Mouse (Mus musculus) hindbrain, postnatal 0 days (tissue): Measurements from ENCODE around the gene Cd5. TPM values are rescaled to one million over a fixed set of nuclear protein-coding genes. Genes with fewer than 3 reads are reported as not detected.
A peak's percentile ranks its signal among the peaks of the same experiment; 100 is the strongest.

Experiments used
- ATAC-seq: fragments of 200-750 bp; cut with Nextera tagmentation; 2 replicates; pipeline ENCODE4 v1.8.0; 2017; ENCODE audit warnings: mild to moderate bottlenecking, moderate TSS enrichment, moderate library complexity
- DNase-seq: peaks from one replicate; pipeline ENCODE4 v3.0.0-alpha.2; 2015; ENCODE audit warnings: low spot score
- H3K27ac ChIP-seq: fragments of 300-500 bp; sonication (generic); 2 replicates; pipeline ENCODE4 v1.5.1; 2014; ENCODE audit warnings: mild to moderate bottlenecking
- H3K27me3 ChIP-seq: fragments of 300-500 bp; sonication (generic); 2 replicates; pipeline ENCODE4 v1.6.1; 2014; ENCODE audit warnings: low read length, mixed read lengths; ENCODE audit not compliant: insufficient read depth
- H3K36me3 ChIP-seq: fragments of 300-500 bp; sonication (generic); 2 replicates; pipeline ENCODE4 v1.6.1; 2014; ENCODE audit warnings: low read length, mixed read lengths; ENCODE audit not compliant: insufficient read depth
- H3K4me1 ChIP-seq: fragments of 300-500 bp; sonication (generic); 2 replicates; pipeline ENCODE4 v1.6.1; 2014; ENCODE audit warnings: antibody characterized with exemption, low read length, mixed read lengths; ENCODE audit not compliant: insufficient read depth
- H3K4me2 ChIP-seq: fragments of 300-500 bp; sonication (generic); 2 replicates; pipeline ENCODE4 v1.6.1; 2014; ENCODE audit warnings: low read depth, mild to moderate bottlenecking, low read length, moderate library complexity, mixed read lengths
- H3K4me3 ChIP-seq: fragments of 300-500 bp; sonication (generic); 2 replicates; pipeline ENCODE4 v1.5.1; 2014; ENCODE audit warnings: low read length
- H3K9ac ChIP-seq: fragments of 300-500 bp; sonication (generic); replicated peaks from 2 replicates; pipeline ENCODE4 v1.6.1; 2014; ENCODE audit warnings: mild to moderate bottlenecking, low read length, moderate library complexity, mixed read lengths
- H3K9me3 ChIP-seq: fragments of 300-500 bp; sonication (generic); 2 replicates; pipeline ENCODE4 v1.6.1; 2016; ENCODE audit warnings: low read length, mixed read lengths
- CTCF ChIP-seq: IDR thresholded peaks from 2 replicates; pipeline ENCODE4 v1.5.1; 2016; ENCODE audit warnings: antibody characterized with exemption, control low read depth, low read depth
- WGBS: fragments of 180-500 bp; shearing (Covaris S2); extraction: QIAGEN DNeasy Blood & Tissue Kit; methylation state at CpG from one replicate; pipeline ENCODE4 v1.1.7; 2014; 5-methylcytosine and 5-hydroxymethylcytosine counted together
- polyA plus RNA-seq: library from polyadenylated mRNA; unstranded; fragments of >200 nt; fragmentation: Nextera tagmentation; extraction: Ambion mirVana; gene quantifications from 2 replicates; pipeline ENCODE4 v1.2.1, GENCODE M21; 2015
- total RNA-seq: library from RNA; depleted of rRNA; stranded (reverse); fragments of >200 nt; gene quantifications from 2 replicates; pipeline ENCODE4 v1.2.3, GENCODE M21; 2014

Gene Cd5
- total and polyA plus RNA-seq, 2 experiments from 2014 or later: 0.26 to 0.68 TPM

DNA sequence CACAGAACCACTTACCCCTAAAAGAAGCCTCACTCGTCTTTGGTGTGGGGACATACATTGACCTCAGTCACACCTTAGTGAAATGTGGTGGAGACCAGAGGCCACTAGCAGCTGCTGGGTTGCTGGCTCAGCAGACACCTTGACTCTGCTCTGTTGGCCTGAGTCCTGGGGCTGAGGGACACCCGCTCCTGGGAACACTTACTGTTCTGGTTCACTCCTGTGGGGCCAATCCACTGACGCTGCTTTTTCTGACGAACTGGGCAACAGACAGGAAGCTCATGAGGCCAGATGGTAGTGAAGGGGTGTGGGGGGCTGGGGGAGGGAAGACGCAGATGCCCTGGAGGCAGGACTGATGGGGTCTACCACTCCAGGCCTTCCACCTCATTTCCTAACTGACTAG is 17.7 kb downstream of the Cd5 start:
- no peak overlapping the region for H3K27ac ChIP-seq
- H3K9ac ChIP-seq: no peak overlapping the region
- ATAC-seq: no peak
- WGBS: 54% methylated on average over 5 of the region's 5 CpGs
- no peak for TF ChIP-seq CTCF
- H3K9me3 ChIP-seq: no peaks in the 10 kb centered on the region
- H3K4me3 ChIP-seq: no peak overlapping the region
- DNase-seq: no peak
- no peak overlapping the region for H3K4me2 ChIP-seq
- no peaks in the 10 kb centered on the region for H3K36me3 ChIP-seq
- H3K4me1 ChIP-seq: peaks cover 17% of the 10 kb centered on the region
- no peaks in the 10 kb centered on the region for H3K27me3 ChIP-seq

DNA sequence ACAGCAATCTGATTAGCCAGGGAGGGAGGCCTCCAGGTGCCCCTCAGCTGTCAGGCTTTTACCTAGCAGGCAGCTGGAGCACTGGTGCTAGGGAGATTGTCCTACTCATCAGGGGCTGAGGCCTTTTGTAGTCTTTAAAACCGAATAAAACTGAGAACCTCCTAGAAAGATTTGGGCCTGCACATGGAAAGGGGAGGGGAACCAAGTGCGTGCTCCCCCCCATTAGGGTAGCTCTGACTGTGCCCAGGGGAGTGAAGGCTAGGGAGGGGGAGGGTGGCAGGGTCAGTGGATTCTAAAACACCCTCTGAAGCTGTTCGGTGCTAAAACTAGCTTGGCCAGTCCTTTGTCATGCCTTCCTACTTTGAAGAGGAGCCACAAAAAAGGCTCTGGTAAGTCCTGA is 18.3 kb downstream of the Cd5 start:
- no peak overlapping the region for H3K9ac ChIP-seq
- H3K4me2 ChIP-seq: no peak overlapping the region
- H3K9me3 ChIP-seq: no peaks in the 10 kb centered on the region
- no peak for ATAC-seq
- WGBS: 26% methylated on average over 3 of the region's 3 CpGs
- H3K4me3 ChIP-seq: no peak overlapping the region
- H3K4me1 ChIP-seq: peaks cover 17% of the 10 kb centered on the region
- no peaks in the 10 kb centered on the region for H3K36me3 ChIP-seq
- H3K27ac ChIP-seq: no peak overlapping the region
- no peak for DNase-seq
- no peak for TF ChIP-seq CTCF
- no peaks in the 10 kb centered on the region for H3K27me3 ChIP-seq

DNA sequence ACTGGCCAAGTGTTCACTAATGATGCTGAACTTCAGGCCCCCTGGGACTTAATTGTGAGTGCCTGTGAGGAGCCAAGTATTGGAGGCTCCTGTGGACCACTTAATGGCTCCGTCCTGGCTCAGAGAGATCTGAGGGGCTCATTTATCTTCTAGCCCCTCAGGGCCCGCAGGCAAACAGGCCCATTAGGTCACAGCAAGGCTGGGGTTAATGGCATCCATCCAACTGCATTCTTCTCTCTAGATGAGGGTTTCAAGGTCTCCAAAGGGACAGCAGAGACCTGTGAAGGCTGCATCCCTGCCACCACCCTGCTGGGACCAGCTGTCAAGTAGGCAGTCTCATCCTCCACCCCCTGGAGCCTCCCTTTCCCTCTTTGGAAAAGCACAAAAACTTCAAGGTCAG is 19.1 kb downstream of the Cd5 start:
- WGBS: 21% methylated on average over 2 of the region's 2 CpGs
- ATAC-seq (no peak), DNase-seq (peak; percentile 67)
- Histone ChIP-seq H3K36me3 (no peaks in the 10 kb centered on the region), H3K4me2 (no peak overlapping the region), H3K9me3 (no peaks in the 10 kb centered on the region), H3K9ac (no peak overlapping the region), H3K4me1 (peaks cover 17% of the 10 kb centered on the region), H3K4me3 (no peak overlapping the region), H3K27me3 (no peaks in the 10 kb centered on the region), H3K27ac (no peak overlapping the region)
- no peak for TF ChIP-seq CTCF

DNA sequence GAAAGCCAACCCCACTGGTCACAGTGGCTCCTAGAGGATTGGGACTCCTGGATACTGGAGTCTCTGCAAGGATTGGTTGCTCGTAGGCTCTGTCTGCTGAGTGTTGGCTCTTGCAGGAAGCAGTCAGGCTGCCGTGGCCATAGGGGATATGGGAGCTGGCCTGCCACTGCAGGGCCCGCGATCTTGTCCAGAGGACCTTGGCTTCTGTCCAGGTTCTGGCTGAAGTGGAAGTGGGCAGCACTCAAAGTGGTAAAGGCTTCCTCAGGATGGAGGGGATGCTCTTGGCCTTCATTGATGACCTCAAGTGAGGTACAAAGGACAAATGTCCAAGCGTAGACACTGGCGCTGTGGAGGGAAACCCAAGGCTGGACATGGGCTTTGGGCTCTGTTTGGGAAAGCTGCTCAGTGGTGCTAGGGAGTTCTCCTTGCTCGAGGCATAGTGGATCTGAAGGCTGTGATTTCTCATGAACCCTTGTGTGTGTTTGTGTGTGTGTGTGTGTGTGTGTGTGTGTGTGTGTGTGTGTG is 20.5 kb downstream of the Cd5 start:
- Histone ChIP-seq H3K36me3 (peaks cover 10% of the 10 kb centered on the region; the same call in 1 of the 2 replicates), H3K9ac (no peak overlapping the region), H3K9me3 (no peaks in the 10 kb centered on the region), H3K4me1 (peaks cover 12% of the 10 kb centered on the region), H3K27ac (no peak overlapping the region), H3K4me2 (no peak overlapping the region), H3K4me3 (no peak overlapping the region), H3K27me3 (no peaks in the 10 kb centered on the region)
- ATAC-seq (no peak), DNase-seq (peak; percentile 51)
- no peak for TF ChIP-seq CTCF
- 52% methylated on average over 7 of the region's 7 CpGs for WGBS

DNA sequence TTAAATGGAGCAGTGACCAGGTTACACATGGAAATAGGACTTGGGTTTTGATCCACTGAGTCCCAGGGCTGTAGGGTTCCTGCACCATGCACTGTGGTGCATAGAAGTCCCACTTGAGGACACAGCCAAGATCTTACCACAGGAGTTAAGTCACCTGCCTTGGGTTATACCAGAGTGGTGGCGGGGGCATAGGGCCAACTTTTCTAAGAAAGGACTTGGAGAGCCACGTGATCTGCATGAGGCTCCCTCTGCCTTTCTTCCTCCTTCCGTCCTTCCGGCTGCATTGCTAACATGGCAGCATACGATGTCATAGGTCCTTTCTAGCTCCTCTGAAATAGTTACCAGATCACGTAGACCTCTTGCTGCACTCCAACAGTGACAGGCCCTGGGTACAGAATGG is 23.3 kb downstream of the Cd5 start:
- TF ChIP-seq CTCF: no peak
- ATAC-seq: no peak
- Histone ChIP-seq H3K36me3 (peaks cover 34% of the 10 kb centered on the region), H3K4me3 (no peak overlapping the region), H3K4me1 (peaks cover 8% of the 10 kb centered on the region), H3K27ac (no peak overlapping the region; the same call in 1 of the 2 replicates), H3K9me3 (no peaks in the 10 kb centered on the region), H3K27me3 (no peaks in the 10 kb centered on the region), H3K9ac (no peak overlapping the region), H3K4me2 (no peak overlapping the region)
- DNase-seq: no peak
- WGBS: 88% methylated on average over 6 of the region's 6 CpGs

DNA sequence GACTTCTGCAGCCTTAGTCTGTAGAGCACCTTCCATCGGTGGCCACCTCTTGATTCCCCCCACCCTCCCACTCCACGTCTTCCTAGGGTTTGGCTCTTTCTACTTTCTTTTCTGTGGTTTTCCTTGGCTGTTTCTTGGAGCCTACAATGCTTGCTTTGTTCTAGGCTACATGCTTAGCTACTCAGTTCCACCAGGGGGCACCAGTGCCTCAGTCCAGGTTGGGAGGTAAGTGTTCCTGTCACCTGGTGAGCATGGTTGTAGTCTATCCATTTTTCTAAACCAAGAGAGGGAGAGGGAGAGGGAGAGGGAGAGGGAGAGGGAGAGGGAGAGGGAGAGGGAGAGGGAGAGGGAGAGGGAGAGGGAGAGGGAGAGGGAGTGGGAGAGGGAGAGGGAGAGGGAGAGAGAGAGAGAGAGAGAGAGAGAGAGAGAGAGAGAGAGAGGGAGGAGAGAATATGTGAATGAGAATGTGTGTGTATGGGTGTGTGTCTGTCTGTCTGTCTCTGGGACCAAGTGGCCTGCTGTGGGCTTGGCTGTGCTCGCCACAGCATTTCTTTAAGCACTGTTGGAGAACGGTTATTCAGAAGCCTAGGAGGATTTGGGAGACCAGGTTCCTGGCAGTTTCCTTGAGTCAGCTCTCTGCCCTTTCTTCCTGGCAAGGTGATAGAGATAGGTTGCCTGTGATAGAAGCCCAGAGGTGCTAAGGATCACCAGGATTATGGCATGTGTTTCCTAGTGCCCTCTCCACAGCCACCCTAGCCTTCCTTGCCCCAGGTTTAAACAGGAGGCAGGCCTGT is 23.9 kb downstream of the Cd5 start:
- DNase-seq: peak; percentile 92
- H3K36me3 ChIP-seq: peaks cover 34% of the 10 kb centered on the region
- peaks cover 2% of the 10 kb centered on the region for H3K4me1 ChIP-seq
- H3K27me3 ChIP-seq: no peaks in the 10 kb centered on the region
- no peak overlapping the region for H3K9ac ChIP-seq
- no peak overlapping the region for H3K4me3 ChIP-seq
- H3K27ac ChIP-seq: peak overlapping the region; percentile 15; the same call in 1 of the 2 replicates
- H3K9me3 ChIP-seq: no peaks in the 10 kb centered on the region
- 30% methylated on average over 4 of the region's 4 CpGs for WGBS
- ATAC-seq: peak; percentile 71
- TF ChIP-seq CTCF: peak; percentile 93
- no peak overlapping the region for H3K4me2 ChIP-seq

DNA sequence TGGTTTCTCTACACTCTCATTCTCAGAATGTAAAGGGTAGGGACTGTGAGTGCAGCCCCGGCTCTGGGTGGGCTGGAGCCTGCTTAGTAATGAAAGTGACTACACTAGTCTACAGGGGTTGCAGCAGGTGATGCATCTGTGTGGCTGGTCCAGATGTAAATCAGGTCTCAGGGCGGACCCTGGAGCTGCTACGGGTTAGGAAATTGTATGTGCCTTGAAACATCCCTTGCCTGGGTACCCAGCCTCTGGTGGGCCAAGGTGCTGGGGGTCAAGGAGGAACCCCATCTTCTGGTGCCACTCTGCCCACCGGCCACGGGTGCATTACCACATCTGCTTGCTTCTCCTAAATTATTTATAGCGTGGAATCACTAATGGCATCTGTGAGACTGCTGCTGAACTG is 24.6 kb downstream of the Cd5 start:
- Histone ChIP-seq H3K4me1 (peaks cover 4% of the 10 kb centered on the region; the same call in 1 of the 2 replicates), H3K9me3 (no peaks in the 10 kb centered on the region), H3K27ac (peak overlapping the region; percentile 15; the same call in 1 of the 2 replicates), H3K9ac (no peak overlapping the region), H3K27me3 (no peaks in the 10 kb centered on the region), H3K4me2 (no peak overlapping the region), H3K4me3 (no peak overlapping the region), H3K36me3 (peaks cover 34% of the 10 kb centered on the region)
- TF ChIP-seq CTCF: no peak
- ATAC-seq (no peak), DNase-seq (no peak)
- WGBS: 82% methylated on average over 6 of the region's 6 CpGs
